Mouse (Mus musculus) cerebellum, adult 11-12 months (tissue): ENCODE results near the gene Omd.
"Not testable (repeated sequence)": the region's sequence is repeated elsewhere in the genome, so short reads cannot be mapped to it uniquely, and the experiment has no call there.

Experiments
- DNase-seq: peaks from one replicate; pipeline ENCODE4 v3.0.0; 2022

Gene Omd

DNA sequence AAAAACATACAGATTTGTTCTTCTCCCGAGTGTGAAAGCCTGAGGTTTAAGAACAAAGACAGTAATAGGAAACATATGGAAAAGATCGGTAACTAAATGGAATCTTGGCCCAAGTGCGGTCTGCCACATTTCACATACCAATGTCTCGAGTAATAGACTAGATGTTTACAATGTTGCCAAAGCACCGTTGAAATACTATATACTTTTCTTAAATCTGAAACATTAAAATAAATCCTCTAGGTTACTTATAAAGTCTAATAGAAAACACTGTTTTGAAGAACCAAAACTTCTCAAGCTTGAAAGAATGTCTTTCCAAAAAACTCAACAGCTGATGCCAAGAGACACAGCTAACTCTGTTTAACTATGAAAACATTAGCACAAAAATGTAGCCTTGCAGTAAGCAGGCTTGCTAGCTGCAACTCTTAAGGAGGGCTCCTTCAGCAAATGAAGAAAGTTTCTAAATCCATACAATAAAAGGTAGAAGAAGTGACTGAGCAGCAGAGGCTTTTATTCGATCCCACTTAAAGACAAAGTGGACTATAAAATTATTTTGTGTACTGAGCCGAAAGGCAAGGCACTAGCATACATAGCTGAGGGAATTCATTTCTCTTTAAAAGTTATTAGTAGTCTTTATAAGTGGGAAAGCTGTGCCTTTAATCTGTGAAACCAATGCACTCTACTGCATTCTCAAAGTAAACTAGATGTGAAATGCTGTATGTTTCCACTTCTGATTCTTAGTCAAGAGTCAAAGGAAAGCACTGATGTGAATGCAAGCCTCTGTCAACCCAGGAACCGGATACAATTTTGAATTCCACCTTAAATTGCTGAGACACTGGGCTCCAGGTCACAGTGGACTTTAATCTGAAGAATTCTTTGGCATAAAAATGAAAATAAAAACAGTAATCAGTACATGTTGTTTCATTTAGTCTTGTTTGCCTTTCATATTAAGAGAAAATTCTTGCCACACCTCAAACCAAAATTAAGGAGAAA, at the start of gene Omd:
Omd (plus strand) TSS at position 922 of the 990 bp plus-strand sequence.
- no peak for DNase-seq

DNA sequence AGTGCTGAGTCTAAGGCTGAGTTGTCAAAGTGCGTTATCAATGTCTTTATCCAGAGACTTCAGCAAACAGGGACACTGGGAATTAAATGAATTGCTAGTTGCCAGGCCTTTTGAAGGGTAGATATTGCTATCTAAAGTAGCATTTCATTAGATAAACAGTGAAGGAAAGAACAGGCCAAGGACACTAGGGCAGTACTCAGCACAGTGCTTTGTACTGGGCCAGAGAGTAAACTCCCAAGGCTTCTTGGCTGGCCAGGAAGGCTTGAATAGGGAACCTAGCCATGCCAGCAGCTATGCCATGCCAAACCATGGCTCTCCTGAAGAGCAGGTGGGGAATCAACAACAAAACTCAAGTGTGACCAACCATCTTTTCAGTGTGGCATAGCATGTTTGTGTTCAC, 45.3 kb upstream of the Omd start:
- DNase-seq: no peak

DNA sequence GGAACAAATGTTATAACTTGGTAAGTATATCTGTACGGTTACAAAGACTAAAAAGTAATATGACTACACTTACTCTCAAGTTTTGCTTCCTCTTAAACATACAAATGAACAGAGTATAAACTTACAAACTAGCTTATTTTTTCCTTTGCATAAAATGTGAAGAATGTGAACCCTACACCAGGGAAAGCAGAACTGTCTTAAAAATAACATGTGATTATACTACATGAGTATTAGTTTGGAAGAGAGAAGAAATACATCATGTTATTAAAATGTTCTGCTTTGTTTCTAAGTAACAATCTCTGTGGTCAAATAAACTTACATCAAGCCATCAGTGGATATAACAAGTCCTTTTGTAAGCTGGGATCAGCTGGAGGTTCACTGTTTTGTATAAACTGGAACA, 43.6 kb upstream of the Omd start:
- no peak for DNase-seq

DNA sequence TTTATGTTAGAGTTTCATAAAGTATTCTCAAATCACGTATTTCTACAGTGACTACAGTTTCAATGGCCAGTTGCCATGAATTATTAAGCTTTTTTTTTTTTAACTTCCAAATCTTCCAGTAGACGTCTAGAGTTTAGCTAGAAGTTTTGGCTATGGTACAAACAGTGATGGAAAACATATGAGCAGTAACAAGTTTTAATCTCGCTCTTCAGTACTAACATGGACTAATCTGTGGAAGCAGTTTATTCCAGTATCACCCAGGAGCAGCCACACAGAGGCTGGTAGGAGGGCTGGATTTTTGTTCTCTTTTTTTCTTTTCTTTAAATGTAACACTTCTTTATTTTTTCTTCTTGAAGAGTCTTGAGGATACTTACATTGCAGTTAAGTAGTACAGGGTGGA, 38.0 kb upstream of the Omd start, which contains the start of gene Aspn:
Aspn (plus strand) TSS at position 165 of the 400 bp plus-strand sequence.
- no peak for DNase-seq

DNA sequence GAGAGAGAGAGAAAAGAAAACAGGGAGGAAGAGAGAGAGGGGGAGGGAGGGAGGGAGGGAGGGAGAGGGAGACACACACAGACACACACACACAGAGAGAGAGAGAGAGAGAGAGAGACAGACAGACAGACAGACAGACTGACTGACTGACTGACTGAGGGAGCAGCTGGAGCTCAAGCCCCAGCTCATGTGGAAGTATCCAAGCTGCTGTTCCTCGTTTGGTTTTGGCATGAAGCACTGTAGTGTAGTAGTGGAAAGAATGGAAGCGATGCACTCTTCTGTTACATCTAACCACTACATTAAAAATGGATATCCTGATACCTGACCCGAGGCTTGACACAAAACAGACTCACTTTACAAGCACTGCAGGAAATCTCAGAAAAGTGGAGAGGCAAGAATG, 36.6 kb upstream of the Omd start:
- no peak for DNase-seq

DNA sequence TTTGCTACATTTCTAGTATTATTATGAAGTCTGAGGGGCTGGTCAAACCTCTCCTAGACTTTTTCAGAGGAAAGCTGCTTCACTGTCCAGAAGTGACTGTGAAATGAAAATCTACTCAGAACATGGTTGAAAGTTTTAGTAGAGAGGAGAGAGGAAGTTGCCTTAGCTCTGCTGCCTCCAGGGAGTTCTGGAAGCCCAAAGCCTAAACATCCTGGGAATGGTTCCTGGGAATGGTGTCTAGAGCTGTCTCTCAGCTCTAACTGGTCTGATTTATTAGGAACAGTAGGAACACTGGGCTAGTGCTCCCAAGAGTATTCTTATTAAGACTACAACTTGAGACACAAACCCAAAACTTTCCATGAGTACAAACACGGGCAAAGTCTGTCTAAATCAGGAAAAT, 35.7 kb upstream of the Omd start:
- no peak for DNase-seq

DNA sequence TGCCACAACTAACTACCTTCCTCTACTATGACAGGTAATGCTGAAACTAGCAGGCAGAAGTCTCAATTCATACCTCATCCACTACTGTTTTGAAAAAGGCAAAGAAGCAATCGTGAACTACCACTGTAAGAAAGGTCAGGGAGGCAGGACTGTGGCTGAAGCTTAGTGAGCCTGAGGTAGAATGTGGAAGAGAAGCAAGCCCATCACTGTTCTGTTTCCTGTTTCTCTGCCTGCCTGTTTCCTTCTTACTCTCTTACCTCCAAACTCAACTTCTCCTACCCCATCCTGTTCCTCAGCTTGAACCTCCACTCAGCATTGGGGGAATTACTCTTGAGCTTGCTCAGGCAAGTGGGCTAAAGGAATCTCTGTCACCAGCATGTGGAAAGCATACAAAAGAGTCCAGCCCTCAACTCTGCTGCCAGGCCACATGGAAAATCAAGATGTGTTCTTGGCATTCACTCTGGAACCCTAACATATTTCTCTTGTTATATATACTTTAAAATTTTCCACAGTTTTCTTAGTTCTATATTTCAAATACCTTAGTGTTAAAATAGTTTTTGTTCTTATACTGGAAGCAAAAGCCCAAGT, 34.6 kb upstream of the Omd start:
- no peak for DNase-seq

DNA sequence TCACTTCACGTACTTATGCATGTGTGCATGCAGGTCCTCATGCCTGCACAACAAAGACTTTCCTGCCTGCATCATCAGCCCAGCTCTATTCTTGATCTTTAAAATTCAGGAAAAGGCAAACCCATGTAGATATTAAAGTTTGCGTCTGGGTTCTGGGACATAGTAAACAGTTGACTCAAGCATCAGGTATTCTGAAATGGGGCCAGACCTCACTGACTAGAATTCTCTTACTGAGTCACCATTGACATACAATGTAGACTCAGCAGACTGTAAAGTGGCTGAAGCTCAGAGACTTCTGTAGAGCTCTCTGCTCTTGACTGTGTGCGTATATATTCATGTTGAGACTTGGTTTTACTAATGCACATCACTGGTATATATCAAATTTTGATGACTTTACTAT, 32.6 kb upstream of the Omd start:
- DNase-seq: no peak

DNA sequence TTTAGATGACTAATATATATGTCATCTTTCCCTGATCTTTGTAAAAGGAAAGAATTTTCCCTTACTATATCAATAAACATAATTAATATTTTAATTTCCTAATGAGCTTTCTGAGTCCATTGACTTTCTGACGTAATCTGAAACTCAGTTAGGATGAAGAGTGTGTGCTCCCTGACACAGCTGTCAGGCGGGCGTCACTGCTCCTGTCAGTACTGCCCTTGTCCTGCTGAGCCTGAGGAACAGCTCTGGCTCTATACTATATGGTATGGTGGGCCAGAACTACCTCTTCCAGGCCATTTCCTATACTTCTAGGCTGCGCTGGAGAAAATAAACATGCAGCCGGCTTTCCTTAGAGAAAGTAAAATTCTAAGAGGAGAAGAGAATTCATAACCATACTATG, 27.7 kb upstream of the Omd start:
- DNase-seq: no peak

DNA sequence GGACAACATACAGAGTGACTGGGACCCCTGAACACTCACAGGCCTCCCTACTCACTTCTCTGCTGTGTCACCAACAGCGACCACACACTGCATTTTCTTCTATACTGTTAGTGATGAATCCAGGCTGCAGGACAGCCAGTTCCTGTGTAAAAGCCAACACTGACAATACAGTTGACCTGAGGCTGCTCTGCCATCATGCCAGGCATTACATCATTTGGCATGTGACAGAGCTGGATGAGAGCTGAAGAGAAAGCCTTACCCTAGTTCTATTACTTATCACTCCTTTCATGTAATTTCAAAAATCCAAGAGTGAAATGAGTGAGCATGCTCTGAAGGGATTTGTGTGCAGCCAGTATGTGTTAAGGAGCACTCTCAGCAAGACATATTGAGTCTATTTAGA, 26.1 kb upstream of the Omd start:
- DNase-seq: no peak

DNA sequence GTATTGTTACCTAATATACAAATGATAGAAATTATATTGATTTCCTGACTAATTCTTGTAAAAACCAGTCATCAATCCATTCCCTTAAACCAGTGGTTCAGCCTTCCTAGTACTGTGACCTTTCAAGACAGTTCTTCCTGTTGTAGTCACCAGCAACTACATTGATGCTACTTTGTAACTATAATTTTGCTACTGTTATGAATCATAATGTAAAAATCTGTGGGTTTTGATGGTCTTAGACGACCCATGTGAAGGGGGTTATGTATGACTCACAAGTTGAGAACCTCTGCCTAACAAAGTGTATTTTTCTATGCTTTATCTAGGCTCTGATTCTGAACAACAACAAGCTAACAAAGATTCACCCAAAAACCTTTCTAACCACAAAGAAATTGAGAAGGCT, 25.3 kb upstream of the Omd start:
- no peak for DNase-seq

DNA sequence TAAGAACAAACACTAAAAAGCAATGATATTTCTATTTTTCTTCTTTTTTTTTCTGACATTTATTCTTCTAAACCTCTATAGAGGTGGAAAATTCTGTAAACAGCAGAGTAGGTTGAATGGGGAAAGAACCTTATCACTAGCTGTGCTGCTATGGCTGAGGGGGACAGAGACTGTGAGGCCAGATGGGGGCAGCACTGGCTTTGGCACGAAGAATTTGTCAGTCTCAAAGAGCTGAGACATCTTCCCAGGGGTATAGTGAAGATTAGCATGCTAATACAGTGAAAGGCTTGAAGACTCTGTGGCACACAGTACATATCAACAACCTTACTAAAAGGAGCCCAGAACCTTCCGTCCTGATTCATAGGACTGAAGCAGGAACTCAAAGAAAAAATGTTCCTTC, 23.1 kb upstream of the Omd start:
- DNase-seq: no peak

DNA sequence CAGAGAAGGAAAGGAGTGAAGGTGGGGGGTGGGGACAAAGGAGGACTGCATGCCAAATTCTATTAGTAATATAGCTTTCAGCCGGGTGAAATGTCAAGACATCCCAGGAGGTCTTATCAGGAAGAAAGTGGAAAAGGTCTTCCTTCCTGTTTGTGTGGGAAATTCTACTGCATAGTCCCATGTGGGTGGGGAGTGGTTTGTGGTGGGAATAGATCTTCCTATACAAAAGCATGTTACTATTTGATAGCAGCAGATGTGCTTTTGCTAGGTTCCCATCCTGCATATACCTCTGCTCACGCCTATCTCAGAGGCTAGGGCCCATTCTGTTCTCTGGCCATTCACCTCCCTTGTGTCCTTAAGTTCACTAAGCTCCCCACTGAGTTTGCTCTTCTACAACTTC, 21.4 kb upstream of the Omd start:
- no peak for DNase-seq

DNA sequence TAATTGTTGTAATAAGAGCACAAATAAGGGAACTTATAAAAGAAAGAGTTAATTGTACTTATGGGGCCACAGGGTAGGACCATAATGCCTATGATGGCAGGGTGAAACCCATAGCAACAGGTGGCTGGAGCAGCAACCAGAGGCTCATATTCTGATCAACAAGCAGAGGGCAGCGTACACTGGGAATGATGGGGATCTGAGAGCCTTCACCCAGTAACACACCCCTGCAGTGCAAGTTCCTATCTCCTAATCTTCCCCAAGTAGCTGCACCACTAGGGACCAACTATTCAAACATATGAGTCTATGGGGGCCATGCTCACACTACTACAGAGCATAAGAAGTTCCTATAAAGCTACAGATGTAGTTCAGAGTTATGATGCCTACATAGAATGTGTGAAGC, 17.9 kb upstream of the Omd start:
- DNase-seq: no peak

DNA sequence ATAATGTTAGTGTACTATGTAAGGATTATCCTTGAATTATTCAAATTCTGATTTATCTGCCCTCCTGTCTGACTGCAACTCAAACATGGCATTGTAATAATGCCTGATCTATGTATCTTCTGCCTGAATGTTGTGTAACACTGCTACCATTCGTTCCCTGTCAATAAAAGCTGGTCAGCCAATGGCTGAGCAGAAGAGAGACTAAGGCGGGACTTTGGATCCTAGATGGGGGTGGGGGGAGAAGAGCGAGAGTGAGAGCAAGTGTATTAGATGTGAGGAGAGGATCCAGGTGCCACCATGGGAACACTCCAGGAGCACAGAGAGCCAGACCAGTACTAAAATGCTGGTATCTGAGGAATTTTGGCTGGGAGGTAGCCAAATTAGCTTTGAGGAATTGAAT, 11.9 kb upstream of the Omd start:
- no peak for DNase-seq

DNA sequence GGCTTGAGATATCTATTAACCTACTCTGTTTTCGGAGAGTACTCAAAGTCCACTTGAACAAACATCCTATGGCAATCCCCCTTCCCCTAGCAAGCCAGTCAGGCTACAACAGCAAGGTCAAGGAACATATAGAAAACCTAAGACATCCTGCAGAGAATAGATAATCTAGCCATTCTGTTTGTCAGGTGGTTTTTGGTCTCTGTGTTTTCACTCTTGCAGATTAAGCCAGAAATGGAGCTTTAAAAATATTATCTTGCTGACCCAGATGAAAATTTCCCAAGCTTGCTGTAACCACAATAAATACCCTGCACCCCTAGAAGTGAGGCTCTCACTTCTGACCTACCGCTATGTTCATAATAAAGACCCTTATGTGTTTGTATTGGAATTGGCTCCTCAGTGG, 10.8 kb upstream of the Omd start:
- no peak for DNase-seq

DNA sequence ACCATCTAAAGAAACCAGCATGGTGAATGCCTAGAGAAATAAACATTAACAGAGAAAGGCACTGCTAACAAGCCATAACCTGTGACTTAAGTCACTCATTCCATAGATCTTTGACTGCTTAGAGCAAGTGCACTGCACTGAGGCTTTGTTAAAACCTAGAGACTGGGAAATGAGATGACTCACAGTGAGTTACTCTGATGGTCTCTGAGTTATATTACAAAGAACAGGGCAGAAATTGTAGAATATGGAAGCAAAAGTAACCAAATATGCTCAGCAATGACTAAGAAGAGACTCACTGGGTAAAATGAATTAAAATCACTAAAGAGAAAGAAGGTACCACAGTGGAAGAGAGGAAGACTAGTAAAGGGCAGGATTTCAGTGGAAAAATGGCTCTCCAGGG, 1.6 kb downstream of the Omd start:
- no peak for DNase-seq

DNA sequence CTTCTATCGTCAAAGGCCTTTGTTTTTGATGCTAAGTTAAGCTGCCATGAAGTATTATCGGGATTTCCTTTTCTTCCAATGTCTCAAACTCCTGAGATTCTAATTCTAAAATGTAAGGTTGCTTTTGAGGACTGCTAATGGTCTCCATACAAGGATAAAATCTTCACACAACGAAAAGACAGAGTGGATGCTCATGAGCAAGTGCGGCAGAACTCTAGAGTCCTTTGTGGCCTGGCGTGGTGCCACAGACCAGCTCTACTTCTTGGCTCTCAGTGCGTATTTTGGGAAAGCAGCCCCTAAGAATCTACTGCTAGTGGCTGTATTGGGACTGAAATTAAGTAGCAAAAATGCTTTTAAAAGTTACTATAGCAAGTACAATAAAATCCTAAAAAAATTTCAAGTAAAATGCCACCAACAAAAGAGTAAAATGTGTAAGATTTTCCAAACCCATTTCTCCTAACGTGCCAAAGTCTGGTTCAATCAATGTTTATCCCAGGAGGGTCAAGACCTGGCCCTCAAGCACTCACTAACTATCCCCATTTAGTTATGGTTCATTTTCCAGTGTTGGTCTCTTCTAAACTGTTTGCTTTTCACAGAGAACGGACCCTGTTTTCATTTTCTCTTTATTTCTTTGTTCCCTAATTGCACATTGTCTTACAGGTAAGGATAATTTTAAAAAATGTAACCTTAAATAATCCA, 2.2 kb downstream of the Omd start:
- DNase-seq: no peak

DNA sequence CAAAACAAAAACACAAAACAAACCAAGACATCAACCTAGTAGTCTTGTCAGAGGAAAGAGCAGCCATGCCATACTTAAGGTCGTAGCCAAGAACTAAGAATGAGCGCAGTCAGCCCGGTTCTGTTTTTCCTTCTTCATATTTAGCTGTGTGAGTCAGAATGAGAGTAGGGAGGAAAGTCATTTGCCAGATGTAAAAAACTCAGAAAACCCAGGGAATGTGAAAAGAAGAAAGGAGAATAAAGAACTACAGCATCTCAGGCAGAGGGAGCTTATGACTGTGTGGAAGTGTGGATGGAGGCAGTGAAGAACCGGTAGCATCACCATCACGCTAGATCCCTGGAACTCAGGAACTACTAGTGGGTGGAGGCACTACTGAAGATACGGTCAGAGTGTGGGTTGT, 3.8 kb downstream of the Omd start:
- no peak for DNase-seq

DNA sequence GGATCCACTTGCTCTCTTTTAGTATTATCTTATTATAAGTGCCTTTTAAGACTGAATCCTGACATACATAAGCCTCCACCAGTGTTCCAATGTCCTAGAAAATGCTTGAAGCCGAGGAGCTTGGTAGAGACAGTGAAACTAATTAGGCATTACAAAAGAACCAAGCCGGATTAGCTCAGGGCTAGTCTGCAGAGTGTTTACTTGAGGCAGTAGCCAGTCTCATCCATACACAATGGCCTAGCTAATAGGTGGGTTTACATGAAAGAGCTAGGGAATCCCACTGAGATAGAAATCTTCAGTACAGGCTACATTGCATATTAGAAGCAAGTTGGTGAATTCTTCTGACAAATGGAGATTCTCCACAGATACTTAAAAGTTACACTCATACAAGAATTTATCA, 20.3 kb downstream of the Omd start:
- DNase-seq: not testable (repeated sequence)

DNA sequence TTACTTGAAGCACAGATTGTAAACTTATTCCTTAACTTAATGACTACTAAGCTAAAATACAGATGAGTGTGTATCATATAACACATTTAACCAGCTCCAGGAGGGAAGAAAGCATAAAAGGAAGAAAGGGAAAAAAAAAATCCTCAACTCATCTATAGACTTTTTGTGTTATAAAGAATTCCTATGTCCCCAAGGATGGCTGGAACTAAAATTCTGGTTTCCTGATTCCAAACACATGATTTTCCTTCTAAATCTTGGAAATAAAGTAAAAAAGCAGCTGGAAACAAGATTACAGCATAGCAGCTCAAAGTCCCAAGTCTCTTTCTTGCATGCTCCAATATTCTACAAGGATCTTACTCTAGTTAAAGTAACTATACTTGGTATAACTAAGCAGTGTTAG, 21.3 kb downstream of the Omd start:
- DNase-seq: no peak

DNA sequence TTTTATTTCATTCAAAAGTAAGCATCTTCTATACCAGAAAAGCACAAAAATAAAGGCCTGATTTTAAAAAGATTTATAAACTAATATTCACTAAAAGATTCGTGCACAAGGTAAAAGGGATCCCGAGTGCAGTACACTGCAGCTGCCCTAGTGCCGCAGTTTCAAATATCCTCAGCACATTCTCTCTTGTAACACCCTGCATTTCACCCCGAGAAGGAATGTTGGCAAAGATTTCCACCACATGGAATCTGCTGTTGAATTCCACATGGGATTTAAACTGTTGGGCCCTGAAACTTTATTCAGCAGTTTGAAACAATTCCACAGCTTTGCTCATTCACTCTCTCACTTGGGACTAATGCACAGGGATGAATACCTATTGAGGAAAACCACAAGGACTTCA, 25.5 kb downstream of the Omd start, which contains the start of gene Ogn:
Ogn (plus strand) TSS at position 333 of the 400 bp plus-strand sequence.
- DNase-seq: no peak

DNA sequence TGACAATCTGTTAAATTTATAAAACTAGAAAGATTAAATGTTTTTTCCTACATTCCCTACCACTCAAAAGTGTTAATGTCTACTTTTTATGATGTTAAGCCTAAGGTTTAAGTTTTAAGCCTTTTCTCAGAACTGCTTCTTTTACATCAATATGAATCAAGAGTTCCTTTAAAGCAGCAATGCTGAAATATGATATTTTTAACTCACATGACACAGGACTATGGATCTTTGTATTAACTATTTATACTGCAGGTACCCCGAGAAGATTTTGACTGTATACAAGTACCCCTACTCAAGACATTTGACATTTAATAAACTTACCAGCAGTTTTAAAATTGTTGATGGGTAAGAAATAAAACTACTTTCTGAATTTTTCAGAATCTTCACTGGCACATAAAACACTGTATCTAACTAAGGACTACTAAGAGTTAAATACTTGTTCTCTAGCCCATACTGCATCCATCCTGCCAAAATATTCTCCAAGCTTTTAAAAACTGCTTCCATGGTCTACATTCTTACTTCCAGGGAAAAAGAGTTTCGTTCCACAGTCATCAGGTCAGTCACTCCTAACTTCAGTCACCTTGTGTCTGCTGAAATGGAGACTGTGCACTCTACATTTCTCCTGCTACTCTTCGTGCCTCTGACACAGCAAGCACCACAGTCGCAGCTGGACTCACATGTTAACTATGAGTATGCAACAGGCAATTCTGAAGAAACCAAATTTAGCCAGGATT, 26.5 kb downstream of the Omd start:
- DNase-seq: no peak
